Mouse (Mus musculus) liver, embryonic 15.5 days (tissue): Measurements from ENCODE around the gene Ddt. TPM values are rescaled to one million over a fixed set of nuclear protein-coding genes. Genes with fewer than 3 reads are reported as not detected.

ENCODE experiments used
- ATAC-seq: fragments of 200-750 bp; cut with Nextera tagmentation; 2 replicates; pipeline ENCODE4 v1.8.0; 2017; ENCODE audit warnings: moderate number of reproducible peaks, mild to moderate bottlenecking, moderate library complexity; ENCODE audit not compliant: insufficient read depth
- H3K27ac ChIP-seq: fragments of 300-500 bp; sonication (generic); replicated peaks from 2 replicates; pipeline ENCODE4 v1.5.1; 2015; ENCODE audit warnings: mild to moderate bottlenecking, inconsistent platforms
- H3K27me3 ChIP-seq: fragments of 300-500 bp; sonication (generic); 2 replicates; pipeline ENCODE4 v1.6.1; 2015; ENCODE audit warnings: mild to moderate bottlenecking, inconsistent platforms
- H3K36me3 ChIP-seq: fragments of 300-500 bp; sonication (generic); replicated peaks from 2 replicates; pipeline ENCODE4 v1.6.1; 2015; ENCODE audit warnings: moderate library complexity, mild to moderate bottlenecking, inconsistent platforms
- H3K4me1 ChIP-seq: fragments of 300-500 bp; sonication (generic); replicated peaks from 2 replicates; pipeline ENCODE4 v1.6.1; 2015; ENCODE audit warnings: inconsistent platforms
- H3K4me2 ChIP-seq: fragments of 300-500 bp; sonication (generic); 2 replicates; pipeline ENCODE4 v1.6.1; 2015; ENCODE audit warnings: moderate library complexity, mild to moderate bottlenecking, inconsistent platforms
- H3K4me3 ChIP-seq: fragments of 300-500 bp; sonication (generic); replicated peaks from 2 replicates; pipeline ENCODE4 v1.5.1; 2015; ENCODE audit warnings: mild to moderate bottlenecking, inconsistent platforms
- H3K9ac ChIP-seq: fragments of 300-500 bp; sonication (generic); 2 replicates; pipeline ENCODE4 v1.6.1; 2015; ENCODE audit warnings: moderate library complexity, mild to moderate bottlenecking, inconsistent platforms
- H3K9me3 ChIP-seq: fragments of 300-500 bp; sonication (generic); replicated peaks from 2 replicates; pipeline ENCODE4 v1.6.1; 2016; ENCODE audit warnings: inconsistent platforms
- WGBS: fragments of 180-500 bp; shearing (Covaris S2); methylation state at CpG from one replicate; pipeline ENCODE4 v1.1.7; 2015; ENCODE audit warnings: mixed read lengths; ENCODE audit not compliant: insufficient replicate concordance; 5-methylcytosine and 5-hydroxymethylcytosine counted together
- polyA plus RNA-seq: library from polyadenylated mRNA; unstranded; fragments of >200 nt; fragmentation: Nextera tagmentation; extraction: Ambion mirVana; gene quantifications from 2 replicates; pipeline ENCODE4 v1.2.1, GENCODE M21; 2015

Gene Ddt
- 185 and 204 TPM in 2 replicates for polyA plus RNA-seq

DNA sequence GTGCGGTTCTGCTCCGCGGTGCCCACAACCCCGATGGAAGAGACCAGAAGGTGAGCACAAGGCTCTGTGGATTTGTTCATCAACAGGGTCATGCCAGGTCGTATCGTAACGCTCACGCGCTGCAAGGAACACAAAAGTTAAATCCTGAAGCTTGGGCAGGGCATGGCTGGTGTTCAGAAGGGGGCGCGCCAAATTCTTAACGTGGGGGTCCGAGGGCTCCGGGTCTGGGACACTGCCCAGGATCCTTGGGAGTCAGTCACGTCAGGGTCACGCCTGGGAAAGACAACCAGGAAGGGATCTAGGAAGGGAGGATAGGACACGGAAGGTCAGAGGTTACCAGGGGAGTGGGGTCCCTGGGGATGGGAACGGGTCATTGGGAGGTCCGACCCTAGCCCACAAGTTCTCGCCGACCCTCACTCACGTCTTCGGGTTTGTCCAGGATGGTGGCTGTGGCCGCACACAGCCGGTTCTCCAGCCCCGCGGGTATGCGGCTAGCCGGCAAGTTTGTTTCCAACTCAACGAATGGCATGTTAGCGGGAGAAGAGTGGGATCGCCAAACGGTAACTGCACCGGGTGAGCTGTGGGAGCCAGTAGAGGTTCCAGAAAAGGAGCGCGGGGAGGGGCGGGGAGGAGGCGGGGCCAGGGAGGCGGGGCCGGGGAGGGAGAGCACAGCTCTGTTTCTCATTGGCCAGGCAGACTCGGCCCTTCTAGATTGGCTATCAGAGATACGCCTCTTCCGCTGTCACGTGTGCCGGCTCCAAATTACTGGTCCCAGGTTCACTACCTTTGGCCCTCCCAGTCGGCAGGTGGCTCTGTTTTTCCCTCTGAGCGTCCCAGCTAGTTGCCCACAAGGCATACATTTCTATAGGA lies at the start of gene Ddt:
Gene Ddt, minus strand, starts transcription at position 620 of the 870 bp plus-strand sequence.
- H3K36me3 ChIP-seq = no peaks in the 10 kb centered on the region
- H3K9me3 ChIP-seq = no peaks in the 10 kb centered on the region
- peaks cover 18% of the 10 kb centered on the region for H3K4me1 ChIP-seq
- peak within 1 kb of the TSS; percentile 69 for H3K9ac ChIP-seq
- ATAC-seq = peak; percentile 84
- H3K27ac ChIP-seq = peak within 1 kb of the TSS; percentile 64
- peak within 1 kb of the TSS; percentile 64 for H3K4me3 ChIP-seq
- peaks cover 8% of the 10 kb centered on the region for H3K27me3 ChIP-seq
- under 1% methylated on average over 47 of the region's 47 CpGs for WGBS
- peak within 1 kb of the TSS; percentile 94 for H3K4me2 ChIP-seq

DNA sequence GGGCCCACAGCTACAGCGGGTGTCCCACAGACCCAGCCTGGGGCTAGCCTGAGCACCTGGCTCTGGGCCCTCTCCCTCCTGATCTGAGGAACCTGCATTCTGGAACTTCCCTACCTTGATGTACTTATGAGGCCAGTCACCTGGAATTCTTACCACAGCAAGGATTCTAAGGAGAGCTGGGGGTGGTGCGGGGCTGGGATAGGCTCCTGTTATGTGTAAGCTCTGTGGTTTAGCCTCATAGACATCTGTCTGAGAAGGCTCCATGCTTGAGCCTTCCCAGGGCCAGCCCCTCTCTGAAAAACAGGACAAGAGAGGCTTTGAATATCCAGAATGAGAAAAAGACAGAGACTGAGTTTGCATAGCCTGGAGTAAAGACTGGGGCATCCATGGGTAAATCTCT lies 49.2 kb upstream of the Ddt start, which contains the start of gene Gstt4:
Gene Gstt4, minus strand, starts transcription at position 101 of the 400 bp plus-strand sequence.
- Histone ChIP-seq H3K27ac (no peak within 1 kb of the TSS), H3K36me3 (no peaks in the 10 kb centered on the region), H3K4me3 (no peak within 1 kb of the TSS), H3K9me3 (no peaks in the 10 kb centered on the region), H3K4me2 (no peak within 1 kb of the TSS), H3K9ac (no peak within 1 kb of the TSS), H3K4me1 (no peaks in the 10 kb centered on the region), H3K27me3 (peaks cover 8% of the 10 kb centered on the region)
- whole genome bisulfite sequencing = 81% methylated on average over 2 of the region's 2 CpGs
- no peak for ATAC-seq

DNA sequence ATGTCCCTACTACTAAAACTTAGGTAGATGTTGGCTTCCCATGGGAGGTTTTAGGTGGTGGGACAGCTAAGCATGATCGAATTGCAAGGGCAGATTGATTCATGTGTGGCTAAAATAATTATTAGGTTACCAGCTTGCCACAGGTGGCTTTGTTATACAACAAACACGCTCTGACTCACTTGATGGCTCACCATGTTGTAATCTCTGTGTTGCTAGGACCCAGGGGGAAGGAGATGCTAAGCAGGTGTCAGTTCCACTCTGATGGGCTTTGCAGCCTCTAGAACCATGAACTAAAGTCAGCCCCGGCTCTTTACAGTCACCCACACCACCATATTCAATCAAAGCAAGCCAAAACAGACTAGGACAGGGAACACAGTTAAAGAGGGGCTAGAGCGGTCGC lies 46.7 kb upstream of the Ddt start:
- 62% methylated on average over 5 of the region's 5 CpGs for WGBS

DNA sequence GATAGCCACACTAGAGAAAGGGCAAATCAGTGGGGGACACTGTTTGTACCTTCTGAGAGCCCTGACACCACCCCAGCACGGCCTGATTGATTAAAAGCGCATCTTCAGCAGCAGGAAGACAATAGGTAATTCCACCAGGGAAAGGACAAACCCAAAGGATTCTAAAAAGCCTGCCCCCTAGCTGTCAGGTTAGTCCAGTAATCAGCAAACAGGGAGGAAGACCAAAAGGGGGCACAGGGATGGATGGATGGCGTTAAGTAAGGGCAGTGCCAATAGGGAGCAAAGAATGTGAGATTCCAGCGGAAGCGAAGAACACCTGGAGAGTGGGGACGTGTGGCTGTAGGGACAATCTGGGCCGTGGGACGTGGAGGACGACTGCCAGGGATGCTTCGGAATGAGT lies 45.4 kb upstream of the Ddt start:
- Histone ChIP-seq H3K9me3 (no peaks in the 10 kb centered on the region), H3K4me1 (no peaks in the 10 kb centered on the region), H3K27me3 (peaks cover 3% of the 10 kb centered on the region; the same call in 1 of the 2 replicates), H3K9ac (no peak overlapping the region), H3K4me3 (no peak overlapping the region), H3K27ac (no peak overlapping the region), H3K4me2 (no peak overlapping the region), H3K36me3 (no peaks in the 10 kb centered on the region)
- 57% methylated on average over 10 of the region's 10 CpGs for WGBS
- ATAC-seq = no peak

More for the DNA sequence above, 46.7 kb upstream of the Ddt start:
- Histone ChIP-seq H3K4me1 (no peaks in the 10 kb centered on the region), H3K4me3 (no peak overlapping the region), H3K36me3 (no peaks in the 10 kb centered on the region), H3K9ac (no peak overlapping the region), H3K27ac (no peak overlapping the region), H3K27me3 (peaks cover 3% of the 10 kb centered on the region; the same call in 1 of the 2 replicates), H3K9me3 (no peaks in the 10 kb centered on the region), H3K4me2 (no peak overlapping the region)
- ATAC-seq = no peak

DNA sequence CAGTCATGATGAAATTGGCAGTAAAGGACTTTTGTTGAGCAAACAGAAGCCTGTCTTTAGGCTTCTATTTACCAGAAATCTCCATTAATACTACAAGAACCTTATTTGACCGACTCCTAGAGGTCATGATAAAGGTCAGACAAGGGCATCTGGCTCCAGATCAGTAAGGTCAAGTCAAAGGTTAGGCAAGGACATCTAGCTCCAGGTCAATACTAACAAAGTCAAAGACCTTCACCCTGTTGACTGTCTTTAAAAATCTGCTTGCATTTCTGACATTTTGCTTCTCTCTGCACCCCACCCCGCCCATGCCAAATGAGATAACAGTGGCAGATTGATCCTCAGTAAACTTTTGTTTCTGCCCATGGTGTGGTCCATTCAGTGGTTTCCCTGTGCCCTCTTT lies 31.0 kb upstream of the Ddt start:
- H3K4me2 ChIP-seq = no peak overlapping the region
- no peaks in the 10 kb centered on the region for H3K36me3 ChIP-seq
- WGBS = 33% methylated on average over 2 of the region's 2 CpGs
- H3K4me3 ChIP-seq = no peak overlapping the region
- peaks cover 9% of the 10 kb centered on the region for H3K27me3 ChIP-seq
- H3K4me1 ChIP-seq = no peaks in the 10 kb centered on the region
- no peak overlapping the region for H3K27ac ChIP-seq
- H3K9me3 ChIP-seq = no peaks in the 10 kb centered on the region
- no peak for ATAC-seq
- H3K9ac ChIP-seq = no peak overlapping the region

DNA sequence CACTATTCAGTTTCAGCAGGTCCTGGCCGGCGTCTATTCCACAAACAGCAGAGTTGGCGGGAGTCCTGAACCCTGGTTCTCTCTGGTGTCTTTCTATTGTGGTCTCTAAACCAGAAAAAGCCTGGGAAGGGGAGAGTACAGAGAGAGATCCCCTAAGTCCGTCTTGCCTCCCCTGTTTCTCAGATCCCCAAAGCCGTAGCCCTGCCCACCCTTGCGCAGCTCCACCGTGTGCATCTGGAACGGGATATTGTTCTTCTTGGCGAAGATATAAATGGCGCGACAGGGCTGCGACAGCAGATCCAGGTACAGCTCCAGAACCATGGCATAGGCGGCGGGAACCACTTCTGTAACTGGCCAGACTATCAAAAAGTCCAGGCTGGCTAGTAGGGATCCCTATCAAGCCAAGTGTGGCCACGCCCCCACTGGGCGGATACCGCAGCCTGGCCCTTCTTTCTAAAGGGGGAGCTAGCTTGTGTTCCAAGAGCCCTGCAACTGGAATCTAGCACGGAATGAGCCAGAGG lies 25.0 kb upstream of the Ddt start, which contains the start of gene Gstt1:
Gene Gstt1, minus strand, starts transcription at position 409 of the 521 bp plus-strand sequence.
- no peaks in the 10 kb centered on the region for H3K36me3 ChIP-seq
- peaks cover 22% of the 10 kb centered on the region for H3K4me1 ChIP-seq
- peak; percentile 61 for ATAC-seq
- peak within 1 kb of the TSS; percentile 86 for H3K4me2 ChIP-seq
- WGBS = 2% methylated on average over 18 of the region's 18 CpGs
- peaks cover 35% of the 10 kb centered on the region for H3K27me3 ChIP-seq
- peak within 1 kb of the TSS; percentile 63 for H3K4me3 ChIP-seq
- no peaks in the 10 kb centered on the region for H3K9me3 ChIP-seq
- H3K27ac ChIP-seq = peak within 1 kb of the TSS; percentile 65; the same call in 1 of the 2 replicates
- H3K9ac ChIP-seq = peak within 1 kb of the TSS; percentile 55

DNA sequence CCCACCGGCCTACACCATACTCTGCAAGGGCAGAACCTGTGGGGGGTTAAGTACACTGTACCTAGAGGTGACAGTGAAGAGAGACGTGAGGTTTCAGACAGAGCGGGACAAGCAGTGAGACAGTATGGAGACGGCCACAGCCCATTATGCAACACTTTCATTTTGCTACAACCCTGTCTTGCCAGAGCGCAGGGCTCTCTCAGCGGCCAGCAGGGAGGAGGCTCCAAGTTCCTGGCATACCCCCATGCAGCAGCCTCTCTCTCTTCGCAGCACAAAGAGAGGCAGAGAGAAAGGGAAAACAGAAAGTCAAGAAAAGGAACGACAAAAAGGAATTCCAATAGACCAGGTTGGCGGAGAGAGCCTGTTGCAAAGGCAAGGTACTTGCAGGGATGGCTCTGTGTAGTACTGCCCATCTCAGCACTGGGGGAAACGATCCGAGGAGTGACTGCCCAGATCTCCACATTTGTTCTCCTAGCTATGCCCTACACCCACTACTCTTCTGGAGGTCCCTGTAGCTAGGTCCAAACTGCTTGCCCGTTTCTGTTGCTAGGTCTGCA lies 24.5 kb upstream of the Ddt start:
- Histone ChIP-seq H3K36me3 (no peaks in the 10 kb centered on the region), H3K4me2 (peak overlapping the region; percentile 86), H3K9me3 (no peaks in the 10 kb centered on the region), H3K4me3 (peak overlapping the region; percentile 63), H3K27me3 (peaks cover 35% of the 10 kb centered on the region), H3K27ac (peak overlapping the region; percentile 65; the same call in 1 of the 2 replicates), H3K9ac (peak overlapping the region; percentile 55), H3K4me1 (peaks cover 22% of the 10 kb centered on the region)
- peak; percentile 71 for ATAC-seq
- WGBS = under 1% methylated on average over 12 of the region's 12 CpGs

DNA sequence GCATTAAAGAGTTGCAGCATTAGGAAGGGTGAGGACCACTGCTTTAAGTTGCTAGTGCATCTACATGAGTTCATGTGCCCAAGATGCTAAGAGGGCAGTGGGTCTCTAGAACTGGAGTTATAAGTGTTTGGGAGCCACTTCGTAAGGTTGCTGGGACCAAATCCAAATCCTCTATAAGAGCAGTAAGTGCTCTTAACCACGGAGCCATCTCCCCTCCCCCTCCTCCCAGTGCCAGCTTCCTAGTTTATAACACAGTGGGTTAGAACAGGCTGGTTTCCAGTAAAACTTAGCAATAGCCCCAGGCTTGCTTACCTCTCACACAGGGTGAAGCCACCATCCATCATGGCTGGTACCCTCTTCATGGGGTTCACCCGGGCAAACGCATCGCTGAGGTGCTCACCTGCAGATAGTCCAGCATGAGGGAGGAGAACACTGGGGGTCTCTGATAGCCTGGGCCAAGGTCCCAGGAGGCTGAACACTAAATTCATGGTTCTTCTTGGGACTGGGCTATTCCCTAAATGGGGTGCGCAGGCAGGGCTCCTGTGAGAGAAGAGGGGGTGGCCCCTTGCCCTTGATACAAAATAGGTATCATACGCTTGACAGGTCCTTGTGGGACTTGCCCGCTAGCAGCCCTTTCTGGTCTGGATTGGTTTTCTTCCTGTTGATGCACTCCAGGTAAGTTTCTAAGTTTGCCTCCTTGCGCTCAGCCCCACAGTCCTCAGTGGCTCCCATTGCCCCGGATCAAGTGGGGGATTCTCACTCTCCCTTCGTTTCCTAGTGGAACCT lies 23.7 kb upstream of the Ddt start:
- WGBS = 43% methylated on average over 11 of the region's 11 CpGs
- Histone ChIP-seq H3K27ac (peak overlapping the region; percentile 65), H3K4me1 (peaks cover 22% of the 10 kb centered on the region), H3K4me2 (peak overlapping the region; percentile 86), H3K27me3 (peaks cover 35% of the 10 kb centered on the region), H3K4me3 (peak overlapping the region; percentile 63), H3K9ac (peak overlapping the region; percentile 55), H3K9me3 (no peaks in the 10 kb centered on the region), H3K36me3 (no peaks in the 10 kb centered on the region)
- ATAC-seq = no peak

DNA sequence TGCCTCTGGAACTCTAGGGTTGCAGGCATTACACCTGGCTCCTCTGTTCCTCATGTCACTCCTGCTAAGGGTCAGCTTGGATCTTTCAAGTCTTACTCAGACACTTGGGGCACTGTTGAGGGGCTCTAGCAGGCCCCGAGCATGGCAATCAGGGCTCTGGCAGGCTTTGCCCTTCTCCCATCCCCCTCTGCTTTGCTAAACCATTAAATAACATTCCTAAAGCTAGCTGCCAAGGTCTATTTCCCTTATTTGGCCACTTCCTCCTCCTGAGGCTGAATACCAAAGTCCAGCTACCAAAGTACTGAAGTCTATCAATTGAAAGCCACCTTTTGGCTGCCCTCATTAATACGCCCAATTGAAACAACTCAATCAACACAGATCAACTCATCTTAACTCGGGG lies 21.7 kb upstream of the Ddt start:
- no peaks in the 10 kb centered on the region for H3K36me3 ChIP-seq
- 33% methylated on average over 3 of the region's 3 CpGs for WGBS
- peak overlapping the region; percentile 33 for H3K4me2 ChIP-seq
- ATAC-seq = no peak
- peaks cover 22% of the 10 kb centered on the region for H3K4me1 ChIP-seq
- H3K27ac ChIP-seq = peak overlapping the region; percentile 46
- H3K27me3 ChIP-seq = peaks cover 29% of the 10 kb centered on the region
- H3K9me3 ChIP-seq = no peaks in the 10 kb centered on the region
- no peak overlapping the region for H3K4me3 ChIP-seq
- H3K9ac ChIP-seq = no peak overlapping the region

DNA sequence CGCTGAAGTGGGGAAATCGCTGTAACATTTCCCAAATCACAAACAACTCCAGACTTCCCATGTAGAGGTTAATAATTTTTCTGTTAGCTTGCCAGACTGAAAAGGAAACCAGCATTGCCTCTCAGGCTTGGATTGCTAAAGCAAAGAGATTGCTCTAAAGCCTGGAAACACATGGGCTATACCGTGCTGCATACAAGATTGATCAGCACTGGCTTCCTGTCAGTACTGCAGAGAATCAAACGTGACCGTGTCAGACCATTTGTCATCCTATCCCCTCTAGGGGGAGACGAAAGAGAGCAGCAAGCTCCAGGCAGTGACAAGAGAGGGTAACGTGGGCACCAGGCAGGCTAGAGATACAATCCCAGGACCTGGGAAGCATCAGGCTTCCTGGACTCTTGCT lies 17.6 kb upstream of the Ddt start:
- Histone ChIP-seq H3K27ac (peak overlapping the region; percentile 71), H3K4me3 (no peak overlapping the region), H3K4me1 (no peaks in the 10 kb centered on the region), H3K36me3 (no peaks in the 10 kb centered on the region), H3K27me3 (peaks cover 8% of the 10 kb centered on the region; the same call in 1 of the 2 replicates), H3K4me2 (no peak overlapping the region), H3K9me3 (no peaks in the 10 kb centered on the region), H3K9ac (no peak overlapping the region)
- ATAC-seq = no peak
- WGBS = 14% methylated on average over 7 of the region's 7 CpGs
